Mouse (Mus musculus): ENCODE data around the gene Zmat5.

DNA sequence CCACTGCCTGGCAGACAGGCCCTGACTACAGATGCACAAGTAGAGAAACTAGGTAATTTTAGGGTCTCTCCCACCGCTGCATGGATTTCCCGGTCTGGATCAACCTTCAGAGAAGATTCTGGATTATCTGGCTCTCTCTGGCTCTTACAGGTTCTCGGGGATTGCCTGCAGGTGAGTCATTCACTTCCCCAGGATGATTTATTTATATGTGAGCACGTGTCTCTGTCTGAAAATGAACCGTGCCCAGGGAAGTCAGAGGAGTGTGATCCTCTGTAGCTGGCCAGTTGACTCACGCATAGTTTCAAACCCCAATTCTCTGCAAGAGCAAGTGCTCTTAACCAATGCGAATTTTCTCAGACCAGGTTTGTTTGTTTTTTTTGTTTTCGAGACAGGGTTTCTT is 3.8 kb upstream of the Zmat5 start:
- TF ChIP-seq POLR2A (IDR thresholded peaks at IDR 0.05; ENCODE audit: low read depth, low read length) (no peak), CTCF (IDR thresholded peaks at IDR 0.05; ENCODE audit: extremely low read depth, insufficient read depth, insufficient read length, insufficient replicate concordance) (no peak)
